Mouse (Mus musculus): ENCODE results near the gene Rgs11.
A peak's percentile ranks its signal among the peaks of the same experiment; 100 is the strongest.

- TF ChIP-seq CTCF (IDR thresholded peaks at IDR 0.05) (peak; percentile 53), EP300 (IDR thresholded peaks at IDR 0.05; ENCODE audit: insufficient read depth, low read depth, low read length) (no peak), POLR2A (IDR thresholded peaks at IDR 0.05; ENCODE audit: insufficient read depth, low read depth, low read length) (no peak)
These were observed 40.8 kb downstream of the Rgs11 start for GRCm38 (mm10) chr17:26243471-26244100.

Measured in heart, adult 2 months (tissue).